Mouse (Mus musculus) bone marrow, adult 2 months (tissue): ENCODE data around the gene Krt6a. TPM values are rescaled to one million over a fixed set of nuclear protein-coding genes. Genes with fewer than 3 reads are reported as not detected.

Experiments used
- H3K27ac ChIP-seq: fragments of 200-500 bp; 2 replicates; pipeline ENCODE4 v1.5.1; 2012; ENCODE audit warnings: low read depth, mild to moderate bottlenecking, control low read depth, inconsistent platforms, low read length; ENCODE audit not compliant: control insufficient read depth, poor library complexity, insufficient read depth
- H3K4me1 ChIP-seq: fragments of 200-500 bp; 2 replicates; pipeline ENCODE4 v1.6.1; 2011; ENCODE audit warnings: low read length; ENCODE audit not compliant: control insufficient read depth, insufficient read depth
- H3K4me3 ChIP-seq: fragments of 200-500 bp; replicated peaks from 2 replicates; pipeline ENCODE3; 2011; ENCODE audit warnings: mild to moderate bottlenecking, low read depth, low read length, control low read depth; ENCODE audit not compliant: control insufficient read depth
- CTCF ChIP-seq: fragments of 200-500 bp; IDR thresholded peaks from 2 replicates; pipeline ENCODE4 v1.5.1; 2011; ENCODE audit warnings: low read length, control low read depth; ENCODE audit not compliant: control insufficient read depth, insufficient read depth
- POLR2A ChIP-seq: fragments of 200-500 bp; IDR thresholded peaks from 2 replicates; pipeline ENCODE4 v1.6.1; 2011; ENCODE audit warnings: low read depth, mild to moderate bottlenecking, control low read depth, low read length, borderline replicate concordance; ENCODE audit not compliant: control insufficient read depth
- WGBS: fragments of 180-500 bp; shearing (Covaris S2); methylation state at CpG from one replicate; pipeline ENCODE4 v1.1.7; 2018; 5-methylcytosine and 5-hydroxymethylcytosine counted together
- polyA plus RNA-seq: library from polyadenylated mRNA; stranded (reverse); fragments of >200 nt; gene quantifications from 2 replicates; pipeline ENCODE4 v1.2.4, GENCODE M21; 2011; ENCODE audit warnings: low replicate concordance; ENCODE audit not compliant: missing spikeins, insufficient read depth, insufficient read length

The Krt6a gene
- polyA plus RNA-seq, 1 experiment, result not detected

DNA sequence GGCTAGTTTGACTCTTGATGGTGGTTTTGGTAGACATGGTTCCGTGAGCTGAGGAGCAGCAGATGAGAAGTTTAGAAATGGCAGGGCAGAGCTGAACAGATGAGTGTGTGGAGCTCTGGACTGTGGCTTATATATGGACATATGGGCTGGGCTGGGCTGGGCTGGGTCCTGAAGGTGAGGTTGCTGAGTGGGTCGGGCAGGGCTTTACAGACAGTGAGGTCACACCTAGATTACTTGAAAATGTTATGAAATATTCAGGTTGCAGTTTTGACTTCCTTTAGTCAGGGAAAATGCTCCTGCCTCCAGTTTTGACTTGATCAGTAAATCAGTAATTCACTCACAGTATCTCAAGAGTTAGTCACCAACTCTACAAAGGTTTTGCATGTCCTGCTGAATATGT lies 13.9 kb downstream of the Krt6a start, which contains the start of gene Krt6b:
TSS of gene Krt6b (minus strand) at position 101 of the 400 bp plus-strand sequence.
- H3K27ac ChIP-seq, result no peak within 1 kb of the TSS
- H3K4me3 ChIP-seq, result no peak within 1 kb of the TSS
- no peaks in the 10 kb centered on the region for H3K4me1 ChIP-seq
- WGBS, result 79% methylated on average over 2 of the region's 2 CpGs
- TF ChIP-seq CTCF (no peak), POLR2A (no peak)

GRCm38 (mm10) chr15:101675978-101676377 lies 18.1 kb downstream of the Krt6a start:
- Histone ChIP-seq H3K4me1 (no peaks in the 10 kb centered on the region), H3K27ac (no peak overlapping the region), H3K4me3 (no peak overlapping the region)
- TF ChIP-seq POLR2A, result no peak
- TF ChIP-seq CTCF, result no peak
- WGBS, result 68% methylated on average over 1 of the region's 1 CpGs

- WGBS, result 81% methylated on average over 5 of the region's 5 CpGs
- no peak overlapping the region for H3K27ac ChIP-seq
These were observed 41.3 kb downstream of the Krt6a start for GRCm38 (mm10) chr15:101652736-101653265.

DNA sequence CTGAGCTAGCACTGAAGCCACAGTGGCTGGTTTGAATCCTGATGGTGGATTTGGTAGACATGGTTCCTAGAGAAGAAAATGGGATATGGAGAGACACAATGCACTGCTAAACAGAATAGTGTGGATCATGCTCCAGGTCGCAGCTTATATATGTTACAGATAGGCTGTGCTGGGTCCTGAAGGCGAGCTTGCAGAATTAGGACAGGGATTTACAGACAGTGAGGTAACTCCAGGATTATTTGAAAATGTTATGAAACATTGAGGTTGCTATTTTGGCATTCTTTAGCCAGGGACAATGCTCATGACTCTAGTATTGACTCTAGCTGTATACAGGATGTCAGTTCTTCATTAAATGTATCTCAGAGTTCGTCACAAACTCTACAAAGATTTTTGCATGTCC lies 46.8 kb downstream of the Krt6a start, which contains the start of gene Gm5478:
TSS of gene Gm5478 (minus strand) at position 101 of the 400 bp plus-strand sequence.
- 68% methylated on average over 3 of the region's 3 CpGs for WGBS
- TF ChIP-seq CTCF, result no peak
- no peak for TF ChIP-seq POLR2A

More at GRCm38 (mm10) chr15:101652736-101653265, 41.3 kb downstream of the Krt6a start:
- Histone ChIP-seq H3K4me3 (no peak overlapping the region), H3K4me1 (no peaks in the 10 kb centered on the region)
- TF ChIP-seq POLR2A (no peak), CTCF (no peak)

More for the DNA sequence above, 46.8 kb downstream of the Krt6a start, which contains the start of gene Gm5478:
- Histone ChIP-seq H3K4me1 (no peaks in the 10 kb centered on the region), H3K4me3 (no peak within 1 kb of the TSS), H3K27ac (no peak within 1 kb of the TSS)

Other genes starting within 250 kb of the Krt6a start
- gene Krt88, start 246.6 kb downstream of the Krt6a start, polyA plus RNA-seq, result not detected in 2 replicates
- not detected in 2 replicates for gene Krt81, start 230.6 kb downstream of the Krt6a start, polyA plus RNA-seq
- gene Krt86, start 220.8 kb downstream of the Krt6a start, polyA plus RNA-seq, result 1.6 TPM in 1 of 2 replicates, not detected in the other
- 2.3 and 4.1 TPM in 2 replicates for gene Krt83, start 202.8 kb downstream of the Krt6a start, polyA plus RNA-seq
- gene Gm49425, start 177.0 kb downstream of the Krt6a start, polyA plus RNA-seq, result not detected in 2 replicates
- gene Krt84, start 161.5 kb downstream of the Krt6a start, polyA plus RNA-seq, result not detected in 2 replicates
- not detected in 2 replicates for gene Krt82, start 143.6 kb downstream of the Krt6a start, polyA plus RNA-seq
- not detected in 2 replicates for gene Krt90, start 131.4 kb downstream of the Krt6a start, polyA plus RNA-seq
- not detected in 2 replicates for gene Krt75, start 120.4 kb downstream of the Krt6a start, polyA plus RNA-seq
- gene Gm5414, start 66.1 kb downstream of the Krt6a start, polyA plus RNA-seq, result not detected in 2 replicates
- not detected in 2 replicates for gene Gm5478, start 46.9 kb downstream of the Krt6a start, polyA plus RNA-seq
- not detected in 2 replicates for gene Krt6b, start 14.0 kb downstream of the Krt6a start, polyA plus RNA-seq
- not detected in 2 replicates for gene Krt5, start 18.6 kb upstream of the Krt6a start, polyA plus RNA-seq
- not detected in 2 replicates for gene Krt71, start 48.8 kb upstream of the Krt6a start, polyA plus RNA-seq
- gene Krt72, start 92.2 kb upstream of the Krt6a start, polyA plus RNA-seq, result not detected in 2 replicates
- gene Krt73, start 108.0 kb upstream of the Krt6a start, polyA plus RNA-seq, result not detected in 2 replicates
- gene Krt2, start 123.9 kb upstream of the Krt6a start, polyA plus RNA-seq, result not detected in 2 replicates
- gene Krt1, start 156.5 kb upstream of the Krt6a start, polyA plus RNA-seq, result not detected in 2 replicates
- not detected in 2 replicates for gene Krt77, start 175.4 kb upstream of the Krt6a start, polyA plus RNA-seq
- gene Krt76, start 198.6 kb upstream of the Krt6a start, polyA plus RNA-seq, result not detected in 2 replicates
- gene Krt4, start 230.4 kb upstream of the Krt6a start, polyA plus RNA-seq, result not detected in 2 replicates
- gene Krt79, start 246.0 kb upstream of the Krt6a start, polyA plus RNA-seq, result not detected in 2 replicates